Mouse (Mus musculus) left cerebral cortex, adult 9 months (tissue): ENCODE data around the gene Gstm4.
"Not testable (repeated sequence)": the region's sequence is repeated elsewhere in the genome, so short reads cannot be mapped to it uniquely, and the experiment has no call there.

Experiments
- DNase-seq, 2 experiments: peaks; one replicate each; pipeline ENCODE4 v3.0.0; 2022; ENCODE audit warnings: low spot score in 2 of 2

Gene Gstm4

DNA sequence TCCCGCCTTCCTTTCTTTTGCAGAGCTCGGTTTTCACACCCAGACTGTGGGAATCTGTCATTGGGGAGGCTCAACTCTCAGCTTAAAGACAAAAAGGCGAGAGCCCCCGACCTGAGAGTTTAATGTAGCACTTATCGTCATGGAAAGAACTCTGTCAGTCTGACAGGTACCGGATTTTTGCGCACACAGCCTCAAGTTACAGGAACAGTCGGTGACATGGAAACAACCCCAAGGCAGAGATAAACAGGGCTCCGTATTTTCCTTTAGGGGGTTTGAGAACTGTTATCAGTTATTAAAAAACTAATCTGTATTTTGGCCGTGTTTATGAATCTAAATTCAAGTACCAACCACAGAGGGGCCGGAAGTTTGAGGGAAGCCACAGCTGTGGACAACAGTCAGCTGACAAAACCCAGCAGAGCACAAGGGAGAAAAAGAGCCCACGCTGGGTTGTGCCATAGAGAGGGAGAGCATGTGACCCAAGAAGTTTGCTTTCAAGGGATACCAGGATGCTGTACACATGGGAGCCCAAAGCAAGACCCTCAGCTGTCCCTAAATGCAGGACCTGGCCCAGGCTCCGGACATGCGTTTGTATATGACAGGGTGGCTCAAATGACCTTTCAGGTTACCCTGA lies 26.4 kb downstream of the Gstm4 start:
- DNase-seq = no peak

- peak; percentile 78 to 95 for DNase-seq
These were observed 27.1 kb downstream of the Gstm4 start, which contains the start of gene Gstm1 for GRCm38 (mm10) chr3:108017473-108018189. Gene Gstm1 (minus strand): TSS chr3:108017973.

DNA sequence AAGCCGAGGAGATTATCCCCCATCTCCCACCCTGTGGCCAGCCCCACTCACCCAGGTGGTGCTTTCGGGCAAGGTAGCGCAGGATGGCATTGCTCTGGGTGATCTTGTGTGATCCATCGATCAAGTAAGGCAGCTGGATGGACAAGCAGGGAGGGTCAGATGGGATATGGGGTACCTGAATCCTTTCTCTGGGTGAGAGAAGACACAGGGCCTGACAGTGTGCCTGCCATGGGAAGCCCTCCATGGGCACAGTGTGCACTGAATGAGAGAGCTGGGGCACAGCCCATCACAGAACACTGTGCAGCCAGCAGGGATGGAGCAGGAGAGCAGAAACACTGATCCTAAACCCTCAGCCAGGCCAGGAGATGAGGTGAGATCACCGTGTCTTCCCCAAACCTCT lies 28.2 kb downstream of the Gstm4 start:
- not testable (repeated sequence) for DNase-seq

DNA sequence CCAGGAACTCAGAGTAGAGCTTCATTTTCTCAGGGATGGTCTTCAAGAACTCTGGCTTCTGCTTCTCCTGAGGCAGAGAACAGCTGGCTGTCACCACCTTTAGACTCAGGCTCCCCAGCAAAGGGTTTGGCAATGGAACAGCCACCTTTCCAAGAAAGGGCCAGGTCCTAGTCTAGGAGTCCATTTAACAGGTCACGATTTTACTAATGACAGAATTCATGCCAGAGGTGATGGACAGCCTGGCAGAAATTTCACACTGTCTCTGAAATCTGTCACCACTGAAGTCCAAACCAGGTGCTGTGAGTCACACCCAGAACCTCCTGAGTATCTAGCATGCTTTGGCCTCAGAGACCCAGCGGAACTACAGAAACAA lies 29.7 kb downstream of the Gstm4 start:
- no peak for DNase-seq

GRCm38 (mm10) chr3:108014098-108014973 lies 30.4 kb downstream of the Gstm4 start:
- no peak for DNase-seq

DNA sequence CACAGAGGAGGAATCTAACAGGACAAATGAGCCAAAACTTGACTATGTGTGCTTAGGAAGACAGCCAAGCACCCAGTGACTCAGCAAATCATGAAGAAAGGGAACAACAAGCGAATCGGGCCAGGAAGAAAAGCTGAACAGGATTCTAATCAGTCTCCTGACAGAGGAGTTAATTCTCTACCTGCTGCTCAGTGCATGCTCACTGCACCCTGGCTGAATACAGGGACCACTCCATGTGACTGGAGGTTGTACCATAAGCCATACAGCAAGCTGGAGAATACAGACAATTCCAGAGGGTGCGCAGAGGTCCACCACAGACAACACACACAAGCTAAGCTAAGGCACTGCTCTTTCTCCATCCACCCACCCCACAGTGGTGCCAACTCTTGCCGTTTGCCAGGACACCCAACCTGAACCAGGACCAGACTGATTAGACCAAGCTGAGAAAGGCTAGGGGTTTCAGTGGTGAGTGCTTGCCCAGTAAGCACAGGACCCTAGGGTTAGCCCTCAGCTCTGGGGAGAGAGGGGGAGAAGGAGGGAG lies 31.3 kb downstream of the Gstm4 start:
- DNase-seq = peak; percentile 36 to 81

GRCm38 (mm10) chr3:108011558-108011957 lies 33.1 kb downstream of the Gstm4 start:
- DNase-seq = no peak

DNA sequence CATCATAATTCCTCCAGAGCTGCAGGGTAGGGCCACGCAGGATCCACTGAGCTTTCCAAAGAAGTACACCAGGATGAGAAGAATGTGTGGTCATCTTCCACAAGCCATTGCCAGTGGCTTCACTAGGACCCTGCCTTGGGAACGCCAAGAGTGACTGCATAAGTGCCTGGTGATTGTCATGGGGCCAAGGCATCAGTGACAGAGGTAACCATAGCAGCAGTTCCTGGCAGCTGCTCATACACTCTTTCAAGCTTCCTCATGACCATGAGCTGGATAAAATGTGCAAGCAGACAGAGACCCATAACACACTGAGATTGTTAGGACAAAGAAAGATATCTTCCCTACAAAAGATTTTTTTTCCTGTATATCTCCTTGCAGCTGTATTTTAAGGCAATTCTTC lies 34.4 kb downstream of the Gstm4 start:
- DNase-seq = no peak

DNA sequence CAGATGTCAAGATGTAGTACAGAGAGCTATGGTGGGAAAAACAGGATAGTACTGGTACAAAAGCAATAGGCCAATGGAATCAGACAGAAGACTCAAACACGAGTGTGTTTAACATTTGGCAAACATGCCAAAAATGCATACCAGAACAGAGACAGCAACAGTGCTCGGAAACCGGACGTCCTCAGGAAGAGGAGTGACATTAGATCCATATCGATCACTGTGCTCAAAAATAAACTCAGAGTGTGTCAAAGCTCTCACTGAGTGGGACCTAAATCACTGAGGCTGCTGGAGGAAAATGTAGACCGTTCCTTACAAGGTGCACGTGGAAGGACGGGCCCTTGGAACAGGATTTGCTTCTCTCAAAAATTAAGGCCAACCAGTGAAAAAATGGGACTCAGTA lies 42.7 kb downstream of the Gstm4 start:
- DNase-seq = no peak

DNA sequence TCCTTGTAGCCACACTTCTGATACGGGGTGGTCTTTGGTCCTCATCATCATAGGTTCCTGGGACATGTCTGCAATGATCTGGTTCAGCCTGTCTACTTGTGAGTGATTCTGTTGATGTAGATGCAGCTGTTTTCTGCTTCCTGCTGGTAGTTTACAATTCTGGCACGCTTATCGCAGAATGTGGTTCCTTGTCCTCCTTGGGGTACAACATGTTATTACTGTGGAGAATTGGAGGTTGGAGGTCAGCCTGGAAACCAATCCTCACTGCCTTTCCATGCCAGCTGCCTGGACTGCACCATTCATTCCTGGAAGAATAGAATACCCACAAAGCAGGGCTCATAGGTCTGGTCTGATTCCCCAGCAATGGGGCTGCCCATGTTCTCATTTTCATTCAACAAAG lies 45.2 kb downstream of the Gstm4 start:
- DNase-seq = no peak

GRCm38 (mm10) chr3:107998591-107998990 lies 46.1 kb downstream of the Gstm4 start:
- DNase-seq = no peak

DNA sequence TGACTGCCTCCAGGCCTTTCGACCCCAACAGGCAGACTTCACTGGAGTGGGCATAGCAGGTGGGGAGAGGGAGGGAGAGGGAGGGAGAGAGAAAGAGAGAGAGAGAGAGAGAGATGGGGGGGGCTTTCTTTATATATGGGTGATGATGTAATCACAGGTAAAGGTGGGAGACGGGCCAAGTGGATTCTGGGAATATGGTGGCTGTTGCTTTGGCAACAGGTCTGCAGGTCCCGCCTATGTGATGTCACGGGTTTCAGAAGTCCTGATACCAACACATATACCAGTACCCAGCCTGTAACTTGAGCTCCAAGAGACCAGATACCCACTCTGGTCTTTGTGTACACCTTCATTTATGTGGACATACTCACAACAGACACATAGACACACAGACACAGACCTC lies 48.1 kb downstream of the Gstm4 start:
- DNase-seq = no peak

DNA sequence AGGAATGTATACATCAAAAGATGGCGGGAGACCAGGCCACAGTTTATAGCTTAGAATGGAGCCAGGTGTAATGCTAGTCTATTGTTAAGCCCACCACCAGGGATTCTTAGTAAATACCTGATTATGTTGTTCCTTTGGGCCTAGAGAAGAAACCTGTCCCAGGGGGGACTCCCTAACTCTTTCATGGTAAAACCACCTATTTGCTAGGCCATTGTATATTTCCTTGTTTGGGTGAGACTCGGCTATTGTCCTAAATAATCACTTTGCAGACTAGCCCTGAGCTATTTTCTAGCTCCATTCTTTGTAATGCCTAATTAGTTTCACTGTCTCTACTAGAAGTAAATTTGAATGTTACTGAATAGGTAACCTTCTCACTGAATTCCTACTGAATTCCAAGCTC lies 48.7 kb downstream of the Gstm4 start:
- DNase-seq = not testable (repeated sequence)
